In genomic region chr9:65019146-65019545, GRCm38 (mm10) we compare ENCODE assay signal across 9 mouse cellular contexts. TPM values are rescaled to one million over a fixed set of nuclear protein-coding genes. Genes with fewer than 3 reads are reported as not detected.
DNase-seq lines count a peak whose midpoint lies in the region; ATAC-seq and TF ChIP-seq lines count a peak whose summit lies in the region.
"Had no signal": no experiment of that assay in that cellular context is flagged by ENCODE, and none has a peak within 500 bp of the region (broad histone marks: within the 10 kb centered on the region; RNA-seq: fewer than 3 reads in every experiment).

No protein-coding gene starts in this region.

- H3K4me3 ChIP-seq in forebrain, embryonic 10.5 days = peak overlapping the region; percentile 74; the same call in 1 of the 2 replicates
- H3K4me3 ChIP-seq in forebrain, embryonic 11.5 days (ENCODE audit: low read depth, low read length) = no peak overlapping the region
- H3K4me3 ChIP-seq in CH12.LX (replicated peaks in 1 of 3; ENCODE audit: low read depth in 2 of 3, low read length in 2 of 3, poor library complexity in 1 of 3) = no peak overlapping the region
- 0 out of 2 replicates have a peak overlapping the region, but pooled peaks have one; percentile 99 for H3K4me3 ChIP-seq in hindbrain, embryonic 14.5 days (replicated peaks; ENCODE audit: low read length)

- TF ChIP-seq CTCF in CH12.LX (conservative IDR thresholded peaks at IDR 0.05 in 1 of 2, IDR thresholded peaks at IDR 0.05 in 1 of 2; ENCODE audit: low read depth in 2 of 2, low read length in 2 of 2) = no peak

- TF ChIP-seq POLR2A in CH12.LX (IDR thresholded peaks at IDR 0.05; ENCODE audit: low read depth, low read length) = no peak

- H3K4me2 ChIP-seq in forebrain, embryonic 11.5 days (ENCODE audit: low read depth, low read length, severe bottlenecking) = no peak overlapping the region
- H3K4me2 ChIP-seq in CH12.LX (ENCODE audit: insufficient read depth, low read depth, poor library complexity, severe bottlenecking) = peak overlapping the region; percentile 24; the same call in 1 of the 2 replicates
- H3K4me2 ChIP-seq in hindbrain, embryonic 14.5 days (replicated peaks) = peak overlapping the region; percentile 92

- no peak for ATAC-seq in forebrain, embryonic 11.5 days (replicated peaks; ENCODE audit: low FRiP score)
- ATAC-seq in hindbrain, embryonic 14.5 days (ENCODE audit: low FRiP score) = no peak

- no peak overlapping the region for H3K27ac ChIP-seq in forebrain, embryonic 10.5 days
- no peak overlapping the region for H3K27ac ChIP-seq in forebrain, embryonic 11.5 days (ENCODE audit: low read depth, low read length)
- H3K27ac ChIP-seq in CH12.LX (ENCODE audit: insufficient read depth, low read depth) = no peak overlapping the region
- H3K27ac ChIP-seq in hindbrain, embryonic 14.5 days = no peak overlapping the region

- H3K79me2 ChIP-seq in CH12.LX (replicated peaks; ENCODE audit: control insufficient read depth, extremely low read depth, insufficient read depth, poor library complexity, severe bottlenecking) = peaks cover 16% of the 10 kb centered on the region

- TF ChIP-seq RAD21 in CH12.LX (IDR thresholded peaks at IDR 0.05; ENCODE audit: low read depth, low read length) = no peak

- dilution Hi-C loops in CH12.LX (cut with MboI; ENCODE audit: extremely low pct_ligation_motif_present, extremely low pct_unique_long_range_greater_than_20kb, low sequenced_read_pairs) = no loop called here

- no peak for DNase-seq in forebrain, embryonic 10.5 days (ENCODE audit: extremely low spot score, low spot score)
- no peak for DNase-seq in forebrain, embryonic 11.5 days (ENCODE audit: low spot score)
- no peak for DNase-seq in CH12.LX (ENCODE audit: extremely low read depth)
- DNase-seq in hindbrain, embryonic 14.5 days (ENCODE audit: low spot score) = no peak
- DNase-seq in lung, postnatal 10 days = peak; percentile 29
- DNase-seq in right cerebral cortex, adult 2 months (ENCODE audit: low spot score in 2 of 2) = no peak
- DNase-seq in cerebellum, postnatal 4 days (ENCODE audit: low spot score in 2 of 2) = no peak
- DNase-seq in spleen, postnatal 4 days (ENCODE audit: low spot score in 2 of 2) = no peak
- DNase-seq: B cell, adult 2 months had no signal

- 78% methylated on average over 3 of the region's 3 CpGs for WGBS in forebrain, embryonic 10.5 days
- 71% methylated on average over 3 of the region's 3 CpGs for WGBS in forebrain, embryonic 11.5 days
- WGBS in hindbrain, embryonic 14.5 days = 56% methylated on average over 3 of the region's 3 CpGs

- H3K9me3 ChIP-seq in forebrain, embryonic 10.5 days = no peaks in the 10 kb centered on the region
- H3K9me3 ChIP-seq in forebrain, embryonic 11.5 days (ENCODE audit: control insufficient read depth, low read length) = no peaks in the 10 kb centered on the region
- no peaks in the 10 kb centered on the region for H3K9me3 ChIP-seq in CH12.LX (replicated peaks; ENCODE audit: low read length)
- H3K9me3 ChIP-seq in hindbrain, embryonic 14.5 days (ENCODE audit: control insufficient read depth, low read length) = no peaks in the 10 kb centered on the region

- no peak overlapping the region for H3K9ac ChIP-seq in forebrain, embryonic 11.5 days (ENCODE audit: low read length)
- no peak overlapping the region for H3K9ac ChIP-seq in CH12.LX (ENCODE audit: insufficient read depth, low read depth)
- H3K9ac ChIP-seq in hindbrain, embryonic 14.5 days = peak overlapping the region; percentile 17; the same call in 1 of the 2 replicates

- H3K27me3 ChIP-seq in forebrain, embryonic 10.5 days (ENCODE audit: poor library complexity, severe bottlenecking) = peaks cover 18% of the 10 kb centered on the region
- H3K27me3 ChIP-seq in forebrain, embryonic 11.5 days (ENCODE audit: control insufficient read depth, insufficient read depth, low read length) = 0 out of 2 replicates have a peak, but pooled peaks cover 3% of the 10 kb centered on the region
- no peaks in the 10 kb centered on the region for H3K27me3 ChIP-seq in CH12.LX (replicated peaks)
- no peaks in the 10 kb centered on the region for H3K27me3 ChIP-seq in hindbrain, embryonic 14.5 days (ENCODE audit: control insufficient read depth, insufficient read depth, low read length)

- peaks cover 7% of the 10 kb centered on the region for H3K36me3 ChIP-seq in forebrain, embryonic 10.5 days (replicated peaks)
- H3K36me3 ChIP-seq in forebrain, embryonic 11.5 days (ENCODE audit: control insufficient read depth, insufficient read depth, low read length) = no peaks in the 10 kb centered on the region
- H3K36me3 ChIP-seq in CH12.LX (replicated peaks in 1 of 2; ENCODE audit: control insufficient read depth in 1 of 2, insufficient read depth in 1 of 2, low read length in 1 of 2) = peaks cover 0 to 15% of the 10 kb centered on the region in 2 experiments
- 0 out of 2 replicates have a peak, but pooled peaks cover 4% of the 10 kb centered on the region for H3K36me3 ChIP-seq in hindbrain, embryonic 14.5 days (replicated peaks; ENCODE audit: control insufficient read depth, insufficient read depth)

- TF ChIP-seq EP300 in CH12.LX (IDR thresholded peaks at IDR 0.05; ENCODE audit: low read length) = no peak

- H3K4me1 ChIP-seq in forebrain, embryonic 10.5 days = peaks cover 59% of the 10 kb centered on the region
- peaks cover 17% of the 10 kb centered on the region for H3K4me1 ChIP-seq in forebrain, embryonic 11.5 days (replicated peaks; ENCODE audit: control insufficient read depth, insufficient read depth, low read length)
- H3K4me1 ChIP-seq in CH12.LX (ENCODE audit: control insufficient read depth in 1 of 2, insufficient read depth in 2 of 2) = peaks cover 10 to 49% of the 10 kb centered on the region in 2 experiments
- H3K4me1 ChIP-seq in hindbrain, embryonic 14.5 days (replicated peaks; ENCODE audit: control insufficient read depth, insufficient read depth, low read length) = peaks cover 49% of the 10 kb centered on the region

- in situ Hi-C loops in CH12.LX (cut with MboI; ENCODE audit: low pct_ligation_motif_present, low pct_unique_long_range_greater_than_20kb, low sequenced_read_pairs) = no loop called here

TF ChIP-seq in CH12.LX, 34 proteins besides CTCF, POLR2A, EP300 and RAD21:
- TF ChIP-seq GABPA (IDR thresholded peaks at IDR 0.05; ENCODE audit: insufficient replicate concordance, low read depth, low read length) (no peak), JUN (IDR thresholded peaks at IDR 0.05; ENCODE audit: insufficient read depth, low read depth, low read length) (no peak), HCFC1 (IDR thresholded peaks at IDR 0.05; ENCODE audit: low read depth, low read length) (no peak), ZC3H11A (IDR thresholded peaks at IDR 0.05; ENCODE audit: low read depth, low read length) (no peak), IRF4 (IDR thresholded peaks at IDR 0.05; ENCODE audit: low read depth, low read length) (no peak), MYC (IDR thresholded peaks at IDR 0.05; ENCODE audit: low read depth, low read length) (no peak), NRF1 (IDR thresholded peaks at IDR 0.05; ENCODE audit: low read depth, low read length) (no peak), USF1 (IDR thresholded peaks at IDR 0.05; ENCODE audit: low read depth, low read length) (no peak)

RNA-seq across cellular contexts. Expression of gene Hacd3, which starts 2.3 kb away (rescaled TPM):
- polyA plus RNA-seq in forebrain, embryonic 10.5 days (2016; fragmentation: Nextera tagmentation; extraction: Ambion mirVana) = 105 and 112 TPM in 2 replicates
- 111 and 120 TPM in 2 replicates for polyA plus RNA-seq in forebrain, embryonic 11.5 days (2014; fragmentation: Nextera tagmentation; extraction: Ambion mirVana)
- 30.4 and 36.5 TPM in 2 replicates for total RNA-seq in CH12.LX (2012; rRNA removed)
- 68.7 and 72.7 TPM in 2 replicates for total RNA-seq in CH12.LX (2014; rRNA removed)
- 36.9 and 41.5 TPM in 2 replicates for polyA plus RNA-seq in CH12.LX (2012; ENCODE audit: insufficient read length, low read depth)
- polyA plus RNA-seq in hindbrain, embryonic 14.5 days (2014; fragmentation: Nextera tagmentation; extraction: Ambion mirVana) = 149 and 185 TPM in 2 replicates

RNA-seq across cellular contexts. Expression of gene Dpp8, which starts 13.1 kb away (rescaled TPM):
- polyA plus RNA-seq in forebrain, embryonic 10.5 days (2016; fragmentation: Nextera tagmentation; extraction: Ambion mirVana) = 39.1 and 46.7 TPM in 2 replicates
- 43.9 and 44.8 TPM in 2 replicates for polyA plus RNA-seq in forebrain, embryonic 11.5 days (2014; fragmentation: Nextera tagmentation; extraction: Ambion mirVana)
- total RNA-seq in CH12.LX (2012; rRNA removed) (35.3 and 36.0 TPM in 2 replicates), CH12.LX (2014; rRNA removed) (39.9 and 44.0 TPM in 2 replicates)
- polyA plus RNA-seq in CH12.LX (2012; ENCODE audit: insufficient read length, low read depth) = 41.8 and 53.2 TPM in 2 replicates
- polyA plus RNA-seq in hindbrain, embryonic 14.5 days (2014; fragmentation: Nextera tagmentation; extraction: Ambion mirVana) = 33.9 and 39.5 TPM in 2 replicates

RNA-seq across cellular contexts. Expression of gene Ints14, which starts 58.4 kb away (rescaled TPM):
- 74.2 and 77.6 TPM in 2 replicates for polyA plus RNA-seq in forebrain, embryonic 10.5 days (2016; fragmentation: Nextera tagmentation; extraction: Ambion mirVana)
- 74.1 and 77.0 TPM in 2 replicates for polyA plus RNA-seq in forebrain, embryonic 11.5 days (2014; fragmentation: Nextera tagmentation; extraction: Ambion mirVana)
- total RNA-seq in CH12.LX (2012; rRNA removed) = 30.1 and 38.2 TPM in 2 replicates
- 51.9 and 52.9 TPM in 2 replicates for total RNA-seq in CH12.LX (2014; rRNA removed)
- polyA plus RNA-seq in CH12.LX (2012; ENCODE audit: insufficient read length, low read depth) = 55.8 and 58.2 TPM in 2 replicates
- polyA plus RNA-seq in hindbrain, embryonic 14.5 days (2014; fragmentation: Nextera tagmentation; extraction: Ambion mirVana) = 37.6 and 39.1 TPM in 2 replicates

Comparison
In these comparisons a context has a peak if more than half of its experiments do, and no peak if none do; other contexts are left out.
1. H3K4me3 ChIP-seq: peak in forebrain, embryonic 10.5 days (single experiment) and hindbrain, embryonic 14.5 days (single experiment); none in forebrain, embryonic 11.5 days (single experiment) and CH12.LX (0 of 3).